Mouse (Mus musculus): ENCODE results near the gene Ero1lb.
"Not testable (repeated sequence)": the region's sequence is repeated elsewhere in the genome, so short reads cannot be mapped to it uniquely, and the experiment has no call there.

Gene Ero1lb

GRCm38 (mm10) chr13:12574979-12575536, 9.4 kb downstream of the Ero1lb start:
- no peak for DNase-seq (ENCODE audit: low spot score)

GRCm38 (mm10) chr13:12578145-12578544, 12.5 kb downstream of the Ero1lb start:
- no peak for DNase-seq (ENCODE audit: low spot score)

DNA sequence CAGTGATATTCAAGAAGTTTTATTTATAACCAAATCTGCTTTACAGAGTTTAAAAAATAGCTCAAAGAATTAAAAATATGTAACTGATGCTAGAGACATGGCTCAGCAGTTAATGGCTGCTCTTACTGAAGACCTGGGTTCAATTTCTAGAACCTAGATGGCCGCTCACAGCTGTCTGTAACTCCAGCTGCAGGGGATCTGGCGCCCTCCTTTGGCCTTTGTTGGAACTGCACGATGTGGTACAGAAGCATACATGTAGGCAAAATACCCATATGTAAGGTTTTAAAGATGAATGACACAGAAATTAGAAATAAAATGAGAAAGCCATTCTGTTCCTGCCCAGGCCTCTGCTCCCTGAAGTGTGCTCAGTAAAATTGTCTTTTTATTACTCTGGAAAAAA, 23.3 kb downstream of the Ero1lb start:
- DNase-seq (ENCODE audit: low spot score) = peak; percentile 64

- DNase-seq (ENCODE audit: low spot score) = not testable (repeated sequence)
Observed at GRCm38 (mm10) chr13:12597075-12597474, 31.4 kb downstream of the Ero1lb start.

GRCm38 (mm10) chr13:12610206-12610605, 44.5 kb downstream of the Ero1lb start:
- not testable (repeated sequence) for DNase-seq (ENCODE audit: low spot score)

DNA sequence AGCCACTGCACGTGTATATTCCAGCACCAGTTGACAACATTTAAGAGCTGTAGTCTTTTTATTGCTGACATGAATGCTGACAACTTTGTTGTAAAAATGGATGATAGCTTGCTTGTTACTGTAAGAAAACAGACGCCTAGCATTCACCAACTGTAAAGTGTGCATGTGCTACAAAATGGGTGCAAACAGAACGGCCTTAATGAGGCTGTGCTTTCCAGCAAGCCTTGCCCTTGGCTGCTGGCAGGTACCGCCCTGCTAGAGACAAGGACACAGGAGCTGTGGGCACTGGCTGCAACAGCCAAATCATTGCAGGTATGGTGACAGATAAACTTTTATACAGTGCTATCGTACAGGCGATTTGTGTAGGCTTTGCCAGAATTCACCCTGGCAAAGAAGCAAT, 48.4 kb downstream of the Ero1lb start:
- DNase-seq (ENCODE audit: low spot score) = not testable (repeated sequence)

DNA sequence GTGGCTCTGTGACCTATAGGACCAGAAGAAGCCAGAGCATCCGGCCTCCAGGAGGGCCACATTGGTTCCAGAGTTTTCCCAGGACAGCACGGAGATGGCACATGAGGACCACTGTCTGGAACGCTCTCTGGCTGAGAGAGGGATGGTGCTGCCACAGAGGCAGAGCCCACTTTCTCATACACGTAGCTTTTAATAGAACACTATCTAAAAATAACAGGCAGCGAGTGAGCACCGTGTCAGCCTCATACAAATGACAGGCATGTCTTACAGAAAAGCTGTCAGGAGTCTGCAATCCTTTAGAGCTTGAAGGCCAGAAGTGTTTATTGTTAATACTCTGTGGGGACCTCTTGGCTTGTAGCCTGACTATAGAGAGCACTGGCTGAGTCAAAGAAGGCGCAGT, 48.9 kb downstream of the Ero1lb start:
- DNase-seq (ENCODE audit: low spot score) = not testable (repeated sequence)

GRCm38 (mm10) chr13:12615014-12615413, 49.3 kb downstream of the Ero1lb start:
- not testable (repeated sequence) for DNase-seq (ENCODE audit: low spot score)

DNA sequence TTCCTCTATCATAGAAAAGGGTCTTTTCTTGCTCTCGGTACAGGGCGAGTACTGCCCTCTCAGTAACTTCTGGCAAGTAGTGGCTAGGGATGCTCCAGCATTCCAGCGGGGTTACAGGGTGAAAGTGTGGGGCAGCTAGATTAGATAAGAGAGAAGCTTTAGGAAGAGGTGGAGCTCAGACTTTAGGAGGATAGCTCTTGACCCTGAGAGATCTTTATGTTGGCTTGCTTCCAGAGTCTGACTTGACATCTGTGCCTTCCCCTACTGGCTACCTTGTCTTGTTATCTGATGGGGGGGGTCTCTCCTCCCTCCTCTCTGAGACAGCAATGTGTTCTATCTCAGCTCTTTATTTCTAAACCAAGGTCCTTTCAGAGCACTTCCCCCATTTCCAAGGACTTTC, 50.8 kb downstream of the Ero1lb start:
- DNase-seq (ENCODE audit: low spot score) = not testable (repeated sequence)

DNA sequence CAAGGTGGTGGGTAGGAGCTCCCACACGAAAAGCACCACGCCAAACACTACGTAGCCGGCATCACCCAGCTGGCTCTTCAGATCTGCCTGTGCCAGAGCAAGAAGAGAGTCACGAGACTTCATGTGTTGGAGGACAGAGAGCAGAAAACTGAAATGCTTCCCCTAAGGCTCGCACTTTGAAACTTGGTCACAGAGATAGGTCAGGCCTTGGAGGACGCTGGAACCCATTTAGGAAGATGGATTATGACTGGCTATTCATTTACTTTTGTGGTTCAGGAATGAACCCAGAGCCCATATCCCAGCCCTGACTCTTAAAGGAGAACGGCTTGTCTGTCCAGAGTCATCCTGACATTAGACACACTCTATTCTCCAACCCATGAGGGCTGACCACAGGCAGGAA, 54.1 kb downstream of the Ero1lb start:
- DNase-seq (ENCODE audit: low spot score) = not testable (repeated sequence)

- not testable (repeated sequence) for DNase-seq (ENCODE audit: low spot score)
Observed at GRCm38 (mm10) chr13:12626061-12626460, 60.4 kb downstream of the Ero1lb start.

DNA sequence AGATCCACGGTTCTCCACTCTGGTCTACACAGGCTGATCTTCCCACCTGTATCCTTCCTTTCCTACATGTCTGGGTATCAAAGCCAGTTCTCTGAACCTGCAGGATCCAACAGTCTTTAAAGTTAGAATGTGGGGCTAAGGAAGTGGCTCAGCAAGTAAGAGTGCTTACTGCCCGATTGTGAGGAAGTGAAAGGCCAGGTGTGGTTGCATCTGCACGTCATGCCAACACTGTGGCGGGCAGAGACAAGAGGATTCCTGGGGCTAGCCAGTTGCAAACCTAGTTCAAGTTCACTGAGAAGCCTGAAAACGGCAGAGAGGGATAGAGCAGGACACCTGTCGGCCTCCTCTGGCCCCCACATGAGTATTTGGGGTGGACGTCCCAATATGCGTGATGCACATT, 62.1 kb downstream of the Ero1lb start:
- DNase-seq (ENCODE audit: low spot score) = not testable (repeated sequence)

- DNase-seq (ENCODE audit: low spot score) = not testable (repeated sequence)
Observed at GRCm38 (mm10) chr13:12628181-12628580, 62.5 kb downstream of the Ero1lb start.

DNA sequence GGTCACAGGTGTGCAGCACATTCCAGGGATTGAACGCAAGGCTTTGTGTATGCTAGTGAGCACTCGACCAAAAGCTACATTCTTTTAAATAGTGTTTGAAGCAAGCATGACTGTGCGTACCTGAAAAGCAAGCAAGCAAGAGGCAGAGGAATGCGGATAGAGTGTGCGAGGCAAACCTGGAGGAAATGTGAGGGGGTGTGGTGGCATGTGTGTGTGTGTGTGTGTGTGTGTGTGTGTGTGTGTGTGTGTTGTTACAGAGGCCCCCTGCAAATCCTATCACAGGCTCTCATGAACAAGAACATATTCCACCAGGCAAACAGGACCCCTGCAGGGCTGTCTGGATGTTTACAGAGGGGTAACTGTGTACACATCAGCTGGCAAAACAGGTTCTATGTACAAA, 64.6 kb downstream of the Ero1lb start:
- DNase-seq (ENCODE audit: low spot score) = not testable (repeated sequence)

GRCm38 (mm10) chr13:12634941-12635588, 69.4 kb downstream of the Ero1lb start:
- not testable (repeated sequence) for DNase-seq (ENCODE audit: low spot score)

DNA sequence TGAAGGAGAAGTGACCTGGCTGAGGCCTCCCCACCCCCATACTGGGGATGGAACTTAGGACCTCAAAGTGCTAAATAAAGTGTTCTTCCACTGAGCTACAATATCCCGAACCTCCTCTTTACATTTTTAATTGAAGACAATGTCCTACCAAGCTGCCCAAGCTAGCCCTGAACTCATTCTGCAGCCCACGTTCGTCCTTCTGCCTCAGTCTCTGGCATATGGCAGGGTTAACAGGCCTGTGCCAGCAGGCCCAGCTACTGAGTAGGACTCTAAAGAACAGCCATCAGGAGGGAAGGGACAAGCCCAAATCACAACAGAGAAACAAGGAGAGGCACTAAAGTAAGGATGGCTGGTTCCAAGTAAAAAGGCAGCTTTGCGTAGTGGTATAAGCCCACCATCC, 77.1 kb downstream of the Ero1lb start:
- not testable (repeated sequence) for DNase-seq (ENCODE audit: low spot score)

DNA sequence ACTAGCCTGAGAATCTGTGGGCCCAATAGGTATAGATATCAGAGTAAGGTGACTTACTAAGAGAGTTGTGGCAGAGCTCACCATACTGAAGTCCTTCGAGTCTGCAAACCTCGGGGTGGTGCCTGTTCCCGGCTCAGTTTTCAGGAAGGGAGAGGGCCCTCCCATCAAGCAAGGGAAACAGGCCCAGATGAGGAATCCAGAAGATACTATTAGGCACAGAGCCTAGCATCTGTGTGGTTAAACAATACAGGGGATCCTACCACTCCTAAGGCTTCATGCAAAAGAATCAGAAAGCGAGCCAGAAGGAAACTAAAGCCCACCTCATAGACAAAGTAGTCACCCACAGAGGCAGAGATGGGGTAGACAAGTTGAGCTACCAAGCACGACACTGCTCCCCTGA, 81.0 kb downstream of the Ero1lb start:
- DNase-seq (ENCODE audit: low spot score) = not testable (repeated sequence)

DNA sequence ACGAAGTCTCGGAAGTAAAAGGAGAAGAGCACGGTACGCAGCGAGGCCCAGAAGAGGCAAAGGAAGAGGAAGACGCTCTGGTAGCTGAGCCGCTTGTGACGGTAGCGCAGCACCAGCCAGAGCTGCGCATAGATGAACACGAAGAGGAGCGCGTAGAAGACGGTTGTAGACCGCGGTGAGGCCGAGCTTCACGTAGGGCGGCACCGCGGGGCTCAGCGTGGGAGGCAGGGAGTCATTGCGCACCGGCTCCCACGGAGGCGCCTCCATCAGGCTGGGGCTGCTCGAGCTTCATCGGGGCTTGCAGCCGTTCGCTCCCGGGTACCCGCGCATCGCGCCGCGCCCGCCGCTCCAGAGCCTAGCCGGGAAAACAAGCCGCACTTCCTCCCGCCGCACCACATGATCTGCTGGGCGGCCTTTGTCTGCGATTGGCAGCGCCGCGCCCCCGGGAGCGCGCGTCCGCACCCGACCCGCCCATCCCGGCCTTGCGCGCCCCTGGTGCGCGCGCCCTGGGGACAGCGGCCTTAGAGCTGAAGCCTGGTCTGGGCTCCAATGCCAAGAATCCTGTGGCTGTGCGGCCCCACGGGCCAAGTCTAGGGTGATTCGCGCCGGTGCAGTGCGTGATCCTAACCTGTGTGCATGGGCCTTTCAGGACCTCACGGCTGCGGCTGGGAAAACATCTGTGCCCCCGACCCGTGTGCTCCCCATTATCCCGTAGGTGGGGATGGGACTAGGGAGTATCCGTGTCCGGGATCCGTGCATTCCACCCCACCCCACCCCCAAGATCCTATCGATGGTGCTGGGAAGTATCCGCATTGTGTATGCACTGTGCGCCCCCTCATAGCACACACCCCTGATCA, 84.6 kb downstream of the Ero1lb start:
- DNase-seq (ENCODE audit: low spot score) = peak; percentile 80

GRCm38 (mm10) chr13:12650877-12651176, 85.2 kb downstream of the Ero1lb start:
- DNase-seq (ENCODE audit: low spot score) = peak; percentile 56
